Mouse (Mus musculus) kidney, postnatal 0 days (tissue): Measurements from ENCODE around the gene Stub1. TPM values are rescaled to one million over a fixed set of nuclear protein-coding genes. Genes with fewer than 3 reads are reported as not detected.

Experiments used
- ATAC-seq: fragments of 200-750 bp; cut with Nextera tagmentation; replicated peaks from 2 replicates; pipeline ENCODE4 v1.8.0; 2017; ENCODE audit warnings: low read depth, moderate number of reproducible peaks, moderate TSS enrichment, moderate library complexity; ENCODE audit not compliant: low FRiP score
- DNase-seq: peaks from one replicate; pipeline ENCODE4 v3.0.0-alpha.2; 2016; ENCODE audit warnings: low spot score
- H3K27ac ChIP-seq: fragments of 300-500 bp; sonication (generic); 2 replicates; pipeline ENCODE4 v1.5.1; 2014; ENCODE audit warnings: mild to moderate bottlenecking
- H3K27me3 ChIP-seq: fragments of 300-500 bp; sonication (generic); 2 replicates; pipeline ENCODE4 v1.6.1; 2014; ENCODE audit warnings: low read length, mixed read lengths; ENCODE audit not compliant: insufficient read depth
- H3K36me3 ChIP-seq: fragments of 300-500 bp; sonication (generic); 2 replicates; pipeline ENCODE4 v1.6.1; 2014; ENCODE audit warnings: low read length, mixed read lengths; ENCODE audit not compliant: insufficient read depth
- H3K4me1 ChIP-seq: fragments of 300-500 bp; sonication (generic); replicated peaks from 2 replicates; pipeline ENCODE4 v1.6.1; 2014; ENCODE audit warnings: antibody characterized with exemption, low read length, mixed read lengths; ENCODE audit not compliant: insufficient read depth
- H3K4me2 ChIP-seq: fragments of 300-500 bp; sonication (generic); 2 replicates; pipeline ENCODE4 v1.6.1; 2014; ENCODE audit warnings: mild to moderate bottlenecking, low read length, moderate library complexity, mixed read lengths
- H3K4me3 ChIP-seq: fragments of 300-500 bp; sonication (generic); replicated peaks from 2 replicates; pipeline ENCODE4 v1.5.1; 2014; ENCODE audit warnings: low read depth, low read length
- H3K9ac ChIP-seq: fragments of 300-500 bp; sonication (generic); 2 replicates; pipeline ENCODE4 v1.6.1; 2014; ENCODE audit warnings: low read depth, low read length
- H3K9me3 ChIP-seq: fragments of 300-500 bp; sonication (generic); replicated peaks from 2 replicates; pipeline ENCODE4 v1.6.1; 2016; ENCODE audit warnings: low read length, inconsistent platforms, mixed read lengths
- CTCF ChIP-seq: IDR thresholded peaks from 2 replicates; pipeline ENCODE4 v1.5.1; 2016; ENCODE audit warnings: antibody characterized with exemption, low read depth, mild to moderate bottlenecking, moderate library complexity
- WGBS: fragments of 180-500 bp; shearing (Covaris S2); extraction: QIAGEN DNeasy Blood & Tissue Kit; methylation state at CpG from one replicate; pipeline ENCODE4 v1.1.7; 2014; 5-methylcytosine and 5-hydroxymethylcytosine counted together
- polyA plus RNA-seq: library from polyadenylated mRNA; unstranded; fragments of >200 nt; fragmentation: Nextera tagmentation; extraction: Ambion mirVana; gene quantifications from 2 replicates; pipeline ENCODE4 v1.2.1, GENCODE M21; 2015

Stub1 gene
- polyA plus RNA-seq, 1 experiment from 2014 or later: 267 TPM

- ATAC-seq: peak; percentile 30; the same call in 1 of the 2 replicates
- no peak for TF ChIP-seq CTCF
- Histone ChIP-seq H3K27ac (no peak overlapping the region), H3K4me3 (no peak overlapping the region; the same call in 1 of the 2 replicates), H3K36me3 (no peaks in the 10 kb centered on the region), H3K4me1 (peaks cover 4% of the 10 kb centered on the region), H3K4me2 (peak overlapping the region; percentile 30), H3K9ac (no peak overlapping the region), H3K9me3 (no peaks in the 10 kb centered on the region), H3K27me3 (peaks cover 15% of the 10 kb centered on the region)
- WGBS: 8% methylated on average over 46 of the region's 46 CpGs
- DNase-seq: no peak
These were observed 14.1 kb downstream of the Stub1 start for GRCm38 (mm10) chr17:25818851-25819780.

DNA sequence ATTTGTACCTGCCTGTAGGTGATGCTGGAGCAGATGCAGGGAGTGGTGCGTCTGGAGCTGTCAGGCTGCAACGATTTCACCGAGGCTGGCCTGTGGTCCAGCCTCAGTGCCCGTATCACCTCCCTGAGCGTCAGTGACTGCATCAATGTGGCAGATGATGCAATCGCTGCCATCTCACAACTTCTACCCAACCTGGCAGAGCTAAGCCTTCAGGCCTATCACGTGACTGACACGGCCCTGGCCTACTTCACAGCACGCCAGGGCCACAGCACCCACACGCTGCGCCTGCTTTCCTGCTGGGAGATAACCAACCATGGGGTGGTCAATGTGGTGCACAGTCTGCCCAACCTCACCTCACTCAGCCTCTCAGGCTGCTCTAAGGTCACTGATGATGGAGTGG is 15.5 kb downstream of the Stub1 start:
- no peak overlapping the region for H3K9ac ChIP-seq
- H3K27ac ChIP-seq: no peak overlapping the region
- no peaks in the 10 kb centered on the region for H3K36me3 ChIP-seq
- DNase-seq: no peak
- no peaks in the 10 kb centered on the region; the same call in 1 of the 2 replicates for H3K4me1 ChIP-seq
- no peak for TF ChIP-seq CTCF
- ATAC-seq: no peak
- peaks cover 15% of the 10 kb centered on the region for H3K27me3 ChIP-seq
- WGBS: 87% methylated on average over 11 of the region's 11 CpGs
- H3K9me3 ChIP-seq: no peaks in the 10 kb centered on the region
- H3K4me2 ChIP-seq: no peak overlapping the region
- no peak overlapping the region for H3K4me3 ChIP-seq

DNA sequence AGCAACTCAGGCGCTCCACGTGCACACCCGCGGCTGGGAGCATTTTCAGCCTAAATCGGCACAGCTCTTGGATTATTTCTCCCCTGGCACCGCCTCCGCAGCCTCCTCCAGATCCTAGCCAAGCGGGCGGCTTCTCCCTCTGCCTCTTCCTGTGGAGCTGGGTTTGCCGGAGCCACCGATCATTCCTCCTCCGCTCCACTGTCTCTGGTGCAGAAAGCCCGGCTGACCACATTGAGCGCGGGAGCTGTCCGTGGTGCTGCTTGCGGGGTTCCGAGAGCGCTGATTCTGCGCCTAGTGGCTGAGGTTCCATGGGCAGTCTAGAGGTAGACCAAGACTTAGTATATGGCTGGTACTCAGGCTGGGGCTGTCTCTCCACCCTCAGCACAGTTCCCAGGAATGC is 19.7 kb downstream of the Stub1 start:
- no peaks in the 10 kb centered on the region; the same call in 1 of the 2 replicates for H3K4me1 ChIP-seq
- ATAC-seq: peak; percentile 50; the same call in 1 of the 2 replicates
- H3K9ac ChIP-seq: no peak overlapping the region
- 0% methylated on average over 20 of the region's 20 CpGs for WGBS
- no peak overlapping the region for H3K4me2 ChIP-seq
- H3K4me3 ChIP-seq: no peak overlapping the region
- H3K9me3 ChIP-seq: no peaks in the 10 kb centered on the region
- peak; percentile 70 for TF ChIP-seq CTCF
- peak; percentile 96 for DNase-seq
- no peaks in the 10 kb centered on the region for H3K36me3 ChIP-seq
- H3K27ac ChIP-seq: no peak overlapping the region
- peaks cover 11% of the 10 kb centered on the region; the same call in 1 of the 2 replicates for H3K27me3 ChIP-seq

GRCm38 (mm10) chr17:25810890-25811289 is 22.3 kb downstream of the Stub1 start:
- Histone ChIP-seq H3K27ac (no peak overlapping the region), H3K4me1 (no peaks in the 10 kb centered on the region; the same call in 1 of the 2 replicates), H3K4me2 (no peak overlapping the region), H3K4me3 (no peak overlapping the region), H3K27me3 (peaks cover 11% of the 10 kb centered on the region; the same call in 1 of the 2 replicates), H3K9me3 (no peaks in the 10 kb centered on the region), H3K36me3 (no peaks in the 10 kb centered on the region), H3K9ac (no peak overlapping the region)
- DNase-seq: no peak
- no peak for TF ChIP-seq CTCF
- ATAC-seq: no peak
- whole genome bisulfite sequencing: 72% methylated on average over 4 of the region's 4 CpGs

GRCm38 (mm10) chr17:25809606-25810340 is 23.4 kb downstream of the Stub1 start:
- H3K27me3 ChIP-seq: peaks cover 11% of the 10 kb centered on the region; the same call in 1 of the 2 replicates
- TF ChIP-seq CTCF: no peak
- no peaks in the 10 kb centered on the region for H3K36me3 ChIP-seq
- peak overlapping the region; percentile 94 for H3K4me2 ChIP-seq
- no peaks in the 10 kb centered on the region; the same call in 1 of the 2 replicates for H3K4me1 ChIP-seq
- no peak for DNase-seq
- 9% methylated on average over 25 of the region's 25 CpGs for WGBS
- H3K9me3 ChIP-seq: no peaks in the 10 kb centered on the region
- peak overlapping the region; percentile 60 for H3K4me3 ChIP-seq
- peak overlapping the region; percentile 51 for H3K9ac ChIP-seq
- no peak for ATAC-seq
- no peak overlapping the region for H3K27ac ChIP-seq
